Mouse (Mus musculus) cerebellum, adult 11-12 months (tissue): ENCODE data around the gene Slc25a42.

Experiments used
- DNase-seq: peaks from one replicate; pipeline ENCODE4 v3.0.0; 2022

Gene Slc25a42

GRCm38 (mm10) chr8:70214411-70214810, 2.3 kb upstream of the Slc25a42 start:
- no peak for DNase-seq

GRCm38 (mm10) chr8:70211726-70212111, 386 bp downstream of the Slc25a42 start:
- no peak for DNase-seq

DNA sequence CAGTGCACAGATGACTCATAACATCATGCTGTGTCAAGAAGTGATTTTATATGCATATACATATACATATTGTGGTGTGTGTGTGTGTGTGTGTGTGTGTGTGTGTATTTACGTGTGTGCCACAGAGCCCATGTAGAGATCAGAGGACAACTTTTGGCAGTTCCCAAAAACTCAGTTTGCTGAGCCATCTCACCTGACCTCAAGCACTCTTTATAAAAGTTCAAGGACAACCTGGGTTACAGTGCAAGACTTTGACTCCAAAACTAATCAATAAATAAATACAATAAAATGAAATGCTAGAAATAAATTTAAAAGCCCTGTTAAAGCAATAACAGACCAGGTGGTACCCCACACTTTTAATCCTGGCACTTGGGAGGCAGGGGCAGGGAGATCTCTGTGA, 830 bp downstream of the Slc25a42 start:
- no peak for DNase-seq

GRCm38 (mm10) chr8:70210538-70210937, 1.6 kb downstream of the Slc25a42 start:
- DNase-seq = peak; percentile 53

DNA sequence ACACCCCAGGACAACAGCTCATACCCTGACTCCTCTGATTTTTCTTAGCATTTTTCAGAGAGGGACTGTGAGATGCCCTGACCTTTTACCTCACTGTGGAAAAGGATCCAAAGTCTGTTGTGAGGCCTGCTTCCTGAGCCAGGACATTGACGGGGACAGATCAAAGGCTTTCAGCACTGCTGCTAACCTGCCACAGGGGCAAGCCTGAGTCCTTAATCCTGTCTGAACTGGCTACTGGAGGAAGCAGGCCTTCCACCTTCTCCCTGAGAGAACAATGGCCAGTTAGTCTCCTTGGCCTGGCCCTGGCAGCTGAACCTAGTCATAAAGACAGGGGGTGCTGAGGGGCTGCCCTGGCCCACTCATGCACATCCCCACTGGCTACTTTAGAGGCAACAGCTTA, 4.0 kb downstream of the Slc25a42 start:
- DNase-seq = no peak

DNA sequence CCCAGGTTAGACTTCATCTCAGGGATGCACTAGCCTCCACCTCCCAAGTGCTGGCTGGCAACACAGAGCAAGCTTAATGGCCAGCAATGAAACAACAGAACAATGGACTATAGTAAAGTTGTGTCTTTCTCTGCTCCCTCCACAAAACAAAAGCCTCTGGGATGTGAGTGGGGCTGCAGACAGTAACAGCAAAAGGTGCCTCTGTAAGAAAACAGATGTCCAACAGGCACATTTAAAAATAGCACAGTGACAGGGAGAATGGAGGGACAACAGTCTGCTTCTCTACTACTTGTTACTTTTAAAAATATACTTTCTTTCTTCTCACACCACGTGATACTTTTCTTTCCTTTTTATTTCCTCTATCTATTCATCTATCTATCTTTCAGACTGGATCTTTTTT, 7.3 kb downstream of the Slc25a42 start:
- DNase-seq = no peak

DNA sequence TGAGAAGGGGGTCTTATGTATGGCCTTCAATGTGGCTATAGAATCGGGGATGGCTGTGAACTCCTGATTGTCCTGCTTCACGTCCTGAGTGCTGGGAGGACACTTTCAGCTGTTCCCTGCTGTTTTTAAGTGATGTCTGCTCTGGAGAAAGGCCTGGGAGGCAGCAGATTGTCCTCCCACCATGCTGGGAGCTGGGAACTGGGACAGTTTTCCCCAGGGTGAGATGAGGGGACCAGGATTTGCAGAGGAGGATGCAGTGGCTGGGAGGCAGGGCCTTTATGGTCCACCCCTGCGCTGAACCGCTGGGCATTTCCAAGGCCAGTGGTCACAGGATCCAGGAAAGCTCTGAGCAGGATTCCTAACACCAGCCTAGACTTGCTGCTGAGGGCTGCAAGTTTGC, 9.0 kb downstream of the Slc25a42 start:
- no peak for DNase-seq

DNA sequence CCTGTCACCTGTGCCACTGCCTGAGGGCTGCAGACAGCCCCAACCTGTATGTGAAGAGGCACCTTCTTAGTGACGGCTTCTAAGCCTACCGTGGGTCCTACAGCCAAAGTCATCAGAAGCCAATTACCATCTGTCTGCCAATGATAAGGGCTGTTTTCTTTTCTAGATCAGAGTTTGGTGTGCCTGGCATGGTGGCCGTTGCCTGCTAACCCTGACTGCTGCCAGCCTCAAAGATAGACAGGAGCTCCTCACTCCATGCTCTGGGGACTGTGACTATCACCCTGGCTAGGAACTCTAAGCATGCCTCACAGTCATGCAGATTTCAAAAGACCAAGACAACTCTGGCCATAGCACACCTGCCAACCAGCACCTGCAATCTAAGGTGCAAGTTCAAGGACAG, 10.7 kb downstream of the Slc25a42 start:
- no peak for DNase-seq

- DNase-seq = peak; percentile 77
Observed at GRCm38 (mm10) chr8:70200098-70200681, 11.9 kb downstream of the Slc25a42 start.

DNA sequence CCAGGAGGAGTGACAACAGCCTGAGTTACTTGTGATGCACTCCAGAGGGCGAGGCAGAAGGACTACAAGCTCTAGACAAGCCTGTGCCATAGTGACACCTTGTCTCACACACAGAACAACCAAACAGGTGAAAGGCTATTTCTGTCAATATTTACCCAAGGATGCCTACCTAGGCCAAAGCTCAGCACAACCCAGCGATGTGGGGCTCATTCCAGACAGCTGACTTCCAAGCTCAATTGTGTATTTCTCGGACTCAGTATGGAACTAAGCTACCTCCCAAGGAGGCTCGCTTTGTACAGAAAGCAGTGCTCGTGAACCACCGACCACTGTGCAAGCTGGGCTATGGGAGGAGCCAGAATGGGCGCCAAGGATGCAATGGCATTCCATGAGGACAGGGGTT, 14.5 kb downstream of the Slc25a42 start:
- DNase-seq = no peak

GRCm38 (mm10) chr8:70195762-70196161, 16.3 kb downstream of the Slc25a42 start:
- no peak for DNase-seq

GRCm38 (mm10) chr8:70194191-70194590, 17.9 kb downstream of the Slc25a42 start:
- no peak for DNase-seq

- no peak for DNase-seq
Observed at GRCm38 (mm10) chr8:70193238-70193637, 18.9 kb downstream of the Slc25a42 start.

DNA sequence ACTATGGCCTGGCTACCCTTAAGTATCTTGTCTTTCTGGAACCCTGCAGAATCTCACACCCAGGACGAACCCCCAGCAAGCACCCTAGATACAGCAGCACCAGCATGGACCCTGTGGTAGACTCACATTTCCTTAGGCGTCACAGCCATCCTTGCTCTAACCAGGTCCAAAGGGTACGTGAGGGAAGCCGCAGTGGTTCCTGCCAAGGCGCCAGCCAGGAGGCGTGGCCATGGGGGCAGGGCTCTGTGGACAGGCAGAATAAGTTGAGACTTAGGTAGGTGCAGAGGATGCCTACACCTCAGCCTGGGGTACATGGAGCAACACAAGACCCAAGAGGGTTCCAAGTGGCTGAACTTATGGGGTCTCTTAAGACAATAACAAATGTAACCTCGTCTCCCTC, 23.4 kb downstream of the Slc25a42 start:
- DNase-seq = no peak

- DNase-seq = no peak
Observed at GRCm38 (mm10) chr8:70183194-70183593, 28.9 kb downstream of the Slc25a42 start.

- no peak for DNase-seq
Observed at GRCm38 (mm10) chr8:70181903-70182252, 30.2 kb downstream of the Slc25a42 start.

DNA sequence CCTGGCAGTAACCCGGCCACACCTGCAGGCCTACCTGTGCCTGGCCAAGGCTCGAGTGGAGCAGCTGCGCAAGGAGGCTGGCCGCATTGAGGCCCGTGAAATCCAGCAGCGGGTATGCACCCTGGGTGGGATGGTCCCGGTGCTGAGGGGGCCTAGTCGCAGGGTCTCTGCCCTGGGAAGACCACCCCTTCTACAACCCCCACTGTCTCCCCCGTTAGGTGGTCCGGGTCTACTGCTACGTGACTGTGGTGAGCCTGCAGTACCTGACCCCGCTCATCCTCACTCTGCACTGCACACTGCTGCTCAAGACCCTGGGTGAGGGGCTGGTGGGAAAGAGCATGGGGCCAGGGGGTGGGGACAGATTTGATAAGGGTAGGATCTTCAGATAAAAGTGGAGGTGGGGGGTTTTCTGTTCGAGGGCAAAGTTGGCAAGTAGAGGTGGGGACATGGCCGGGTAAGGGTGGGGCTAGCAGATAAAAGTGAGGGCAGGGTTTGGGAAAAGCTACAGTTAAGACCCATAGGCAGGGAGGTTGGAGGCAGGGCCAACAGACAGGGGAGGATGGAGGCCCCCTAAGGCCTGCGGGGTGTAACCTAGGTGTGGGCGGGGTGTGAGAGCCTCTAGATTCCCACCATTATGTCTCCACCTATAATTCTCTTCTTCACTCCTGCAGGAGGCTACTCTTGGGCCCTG, 30.7 kb downstream of the Slc25a42 start:
- DNase-seq = no peak

GRCm38 (mm10) chr8:70179082-70179481, 33.0 kb downstream of the Slc25a42 start:
- no peak for DNase-seq

- DNase-seq = no peak
Observed at GRCm38 (mm10) chr8:70178231-70178630, 33.9 kb downstream of the Slc25a42 start.

GRCm38 (mm10) chr8:70174079-70174478, 38.0 kb downstream of the Slc25a42 start:
- DNase-seq = no peak

DNA sequence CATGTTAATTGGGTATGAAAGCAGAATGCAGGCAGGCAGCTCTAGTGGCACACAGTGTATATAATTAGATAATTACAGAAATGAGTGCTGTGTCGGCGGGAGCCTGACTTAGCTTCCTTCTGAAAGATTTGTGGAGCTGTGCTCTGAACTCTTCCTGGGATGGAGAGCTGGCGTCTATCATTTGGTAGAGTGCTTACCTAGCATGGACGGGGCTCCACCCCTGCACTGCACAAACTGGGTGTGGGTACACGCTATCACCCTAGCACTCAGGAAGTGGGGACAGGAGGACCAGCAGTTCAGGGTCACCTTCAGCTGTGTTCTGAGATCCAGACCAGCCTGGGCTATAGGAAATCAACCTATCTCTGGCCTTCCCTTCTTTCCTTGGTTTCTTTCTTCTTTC, 38.8 kb downstream of the Slc25a42 start:
- DNase-seq = no peak

- peak; percentile 92 for DNase-seq
Observed at GRCm38 (mm10) chr8:70172043-70172681, 39.9 kb downstream of the Slc25a42 start, which contains the start of gene Tmem161a. Gene Tmem161a, plus strand, starts transcription at chr8:70172356.

DNA sequence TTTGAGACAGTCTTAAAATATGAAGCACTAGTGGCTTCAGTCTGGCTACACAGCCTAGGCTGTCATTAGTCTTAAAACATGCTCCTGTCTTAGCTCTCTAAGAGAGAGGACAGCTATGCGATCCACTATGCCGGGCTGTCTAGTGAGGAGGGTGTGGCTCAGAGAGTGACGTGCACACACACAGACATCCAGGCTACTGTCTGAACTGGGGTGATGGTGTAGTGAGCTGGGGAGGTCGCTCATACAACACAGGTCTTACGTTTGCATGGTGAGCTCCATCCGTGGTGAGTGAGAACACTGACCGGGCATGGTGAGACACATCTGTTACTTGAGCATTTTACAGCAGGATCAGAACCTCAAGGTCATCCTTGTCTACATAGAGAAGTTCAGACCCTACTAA, 40.9 kb downstream of the Slc25a42 start:
- peak; percentile 36 for DNase-seq

- DNase-seq = no peak
Observed at GRCm38 (mm10) chr8:70170748-70171147, 41.4 kb downstream of the Slc25a42 start.

DNA sequence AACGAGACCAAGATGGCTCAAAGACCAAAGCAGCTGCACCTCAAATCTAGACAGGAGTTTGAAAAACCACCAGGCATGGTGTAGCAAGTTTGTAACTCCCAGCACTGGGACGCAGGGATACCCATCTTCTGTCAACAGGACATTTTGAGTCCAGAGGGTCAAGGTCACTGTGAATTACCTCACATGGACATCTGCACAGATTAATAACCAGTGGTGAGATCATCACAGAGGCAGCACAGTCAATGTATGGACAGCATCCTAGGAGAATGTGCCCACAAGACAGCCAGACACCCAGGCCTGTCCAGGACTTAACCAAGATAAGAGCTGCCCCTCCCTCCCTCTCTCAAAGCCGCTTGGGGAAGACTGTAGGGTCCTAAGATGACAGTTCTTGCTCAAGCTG, 42.0 kb downstream of the Slc25a42 start:
- no peak for DNase-seq
